Mouse (Mus musculus): ENCODE measurements at regions not wholly inside any gene's neighbourhood (a gene's known extent, or its start where the extent isn't known, plus 50 kb on each side); places are given as distances from the start of the nearest gene placed in this dataset.

GRCm38 (mm10) chr13:101572809-101573590 lies 195.0 kb downstream of the Pik3r1 start:
- Histone ChIP-seq H3K4me3 (ENCODE audit: low read depth, low read length) (no peak overlapping the region), H3K27ac (ENCODE audit: low read depth, low read length) (peak overlapping the region; percentile 74), H3K9ac (ENCODE audit: low read depth, low read length) (no peak overlapping the region), H3K9me3 (ENCODE audit: control insufficient read depth, low read length) (no peaks in the 10 kb centered on the region), H3K27me3 (replicated peaks; ENCODE audit: control insufficient read depth, insufficient read depth, low read length) (no peaks in the 10 kb centered on the region), H3K4me2 (peak overlapping the region; percentile 38), H3K36me3 (ENCODE audit: control insufficient read depth, insufficient read depth, low read length) (no peaks in the 10 kb centered on the region), H3K4me1 (replicated peaks; ENCODE audit: control insufficient read depth, insufficient read depth, low read length) (peaks cover 18% of the 10 kb centered on the region)
- ATAC-seq (replicated peaks; ENCODE audit: low FRiP score): peak; percentile 100
- DNase-seq (ENCODE audit: low spot score): no peak
- WGBS: 29% methylated on average over 6 of the region's 6 CpGs

GRCm38 (mm10) chr13:101572246-101572645 lies 195.8 kb downstream of the Pik3r1 start:
- no peak overlapping the region for H3K4me3 ChIP-seq (ENCODE audit: low read depth, low read length)
- WGBS: 90% methylated on average over 9 of the region's 9 CpGs
- H3K27ac ChIP-seq (ENCODE audit: low read depth, low read length): peak overlapping the region; percentile 25; the same call in 1 of the 2 replicates
- H3K4me2 ChIP-seq: peak overlapping the region; percentile 17; the same call in 1 of the 2 replicates
- ATAC-seq (replicated peaks; ENCODE audit: low FRiP score) (no peak), DNase-seq (ENCODE audit: low spot score) (no peak)
- H3K27me3 ChIP-seq (replicated peaks; ENCODE audit: control insufficient read depth, insufficient read depth, low read length): no peaks in the 10 kb centered on the region
- H3K4me1 ChIP-seq (replicated peaks; ENCODE audit: control insufficient read depth, insufficient read depth, low read length): peaks cover 18% of the 10 kb centered on the region
- H3K9me3 ChIP-seq (ENCODE audit: control insufficient read depth, low read length): no peaks in the 10 kb centered on the region
- H3K9ac ChIP-seq (ENCODE audit: low read depth, low read length): no peak overlapping the region
- H3K36me3 ChIP-seq (ENCODE audit: control insufficient read depth, insufficient read depth, low read length): no peaks in the 10 kb centered on the region

- Histone ChIP-seq H3K4me3 (ENCODE audit: low read depth, low read length) (no peak overlapping the region), H3K4me2 (no peak overlapping the region), H3K9ac (ENCODE audit: low read depth, low read length) (no peak overlapping the region), H3K36me3 (ENCODE audit: control insufficient read depth, insufficient read depth, low read length) (no peaks in the 10 kb centered on the region), H3K27ac (ENCODE audit: low read depth, low read length) (no peak overlapping the region), H3K27me3 (replicated peaks; ENCODE audit: control insufficient read depth, insufficient read depth, low read length) (no peaks in the 10 kb centered on the region), H3K9me3 (ENCODE audit: control insufficient read depth, low read length) (no peaks in the 10 kb centered on the region), H3K4me1 (replicated peaks; ENCODE audit: control insufficient read depth, insufficient read depth, low read length) (peaks cover 18% of the 10 kb centered on the region)
- ATAC-seq (replicated peaks; ENCODE audit: low FRiP score) (no peak), DNase-seq (ENCODE audit: low spot score) (no peak)
- 87% methylated on average over 4 of the region's 4 CpGs for WGBS
These were observed 198.0 kb downstream of the Pik3r1 start for GRCm38 (mm10) chr13:101570034-101570433.

- H3K4me3 ChIP-seq (ENCODE audit: low read depth, low read length): no peak overlapping the region
- no peak overlapping the region for H3K4me2 ChIP-seq
- ATAC-seq (replicated peaks; ENCODE audit: low FRiP score) (no peak), DNase-seq (ENCODE audit: low spot score) (no peak)
- no peak overlapping the region for H3K9ac ChIP-seq (ENCODE audit: low read depth, low read length)
- H3K36me3 ChIP-seq (ENCODE audit: control insufficient read depth, insufficient read depth, low read length): no peaks in the 10 kb centered on the region
- WGBS: 78% methylated on average over 6 of the region's 6 CpGs
- no peaks in the 10 kb centered on the region for H3K9me3 ChIP-seq (ENCODE audit: control insufficient read depth, low read length)
- H3K27ac ChIP-seq (ENCODE audit: low read depth, low read length): no peak overlapping the region
- no peaks in the 10 kb centered on the region for H3K27me3 ChIP-seq (replicated peaks; ENCODE audit: control insufficient read depth, insufficient read depth, low read length)
- peaks cover 14% of the 10 kb centered on the region for H3K4me1 ChIP-seq (replicated peaks; ENCODE audit: control insufficient read depth, insufficient read depth, low read length)
These were observed 198.9 kb downstream of the Pik3r1 start for GRCm38 (mm10) chr13:101568985-101569631.

GRCm38 (mm10) chr13:101565323-101565722 lies 202.7 kb downstream of the Pik3r1 start:
- Histone ChIP-seq H3K4me2 (no peak overlapping the region), H3K9ac (ENCODE audit: low read depth, low read length) (no peak overlapping the region), H3K27me3 (replicated peaks; ENCODE audit: control insufficient read depth, insufficient read depth, low read length) (no peaks in the 10 kb centered on the region), H3K4me1 (replicated peaks; ENCODE audit: control insufficient read depth, insufficient read depth, low read length) (no peaks in the 10 kb centered on the region), H3K36me3 (ENCODE audit: control insufficient read depth, insufficient read depth, low read length) (no peaks in the 10 kb centered on the region), H3K9me3 (ENCODE audit: control insufficient read depth, low read length) (no peaks in the 10 kb centered on the region), H3K27ac (ENCODE audit: low read depth, low read length) (no peak overlapping the region), H3K4me3 (ENCODE audit: low read depth, low read length) (no peak overlapping the region)
- DNase-seq (ENCODE audit: low spot score): no peak
- 38% methylated on average over 1 of the region's 1 CpGs for WGBS
- no peak for ATAC-seq (replicated peaks; ENCODE audit: low FRiP score)

- 74% methylated on average over 3 of the region's 3 CpGs for WGBS
- Histone ChIP-seq H3K9me3 (ENCODE audit: control insufficient read depth, low read length) (no peaks in the 10 kb centered on the region), H3K4me3 (ENCODE audit: low read depth, low read length) (no peak overlapping the region)
These were observed 212.6 kb downstream of the Pik3r1 start for GRCm38 (mm10) chr13:101555371-101555874.

GRCm38 (mm10) chr13:101553131-101553549 lies 214.9 kb downstream of the Pik3r1 start:
- H3K36me3 ChIP-seq (ENCODE audit: control insufficient read depth, insufficient read depth, low read length): no peaks in the 10 kb centered on the region
- H3K4me2 ChIP-seq: peak overlapping the region; percentile 42
- 48% methylated on average over 8 of the region's 8 CpGs for WGBS
- no peak overlapping the region for H3K9ac ChIP-seq (ENCODE audit: low read depth, low read length)
- peaks cover 29% of the 10 kb centered on the region for H3K4me1 ChIP-seq (replicated peaks; ENCODE audit: control insufficient read depth, insufficient read depth, low read length)
- no peaks in the 10 kb centered on the region for H3K9me3 ChIP-seq (ENCODE audit: control insufficient read depth, low read length)
- H3K27ac ChIP-seq (ENCODE audit: low read depth, low read length): no peak overlapping the region
- no peaks in the 10 kb centered on the region for H3K27me3 ChIP-seq (replicated peaks; ENCODE audit: control insufficient read depth, insufficient read depth, low read length)
- DNase-seq (ENCODE audit: low spot score): no peak
- no peak overlapping the region for H3K4me3 ChIP-seq (ENCODE audit: low read depth, low read length)
- ATAC-seq (replicated peaks; ENCODE audit: low FRiP score): peak; percentile 59

More at GRCm38 (mm10) chr13:101555371-101555874, 212.6 kb downstream of the Pik3r1 start:
- peaks cover 27% of the 10 kb centered on the region for H3K4me1 ChIP-seq (replicated peaks; ENCODE audit: control insufficient read depth, insufficient read depth, low read length)
- no peak overlapping the region for H3K4me2 ChIP-seq
- H3K27me3 ChIP-seq (replicated peaks; ENCODE audit: control insufficient read depth, insufficient read depth, low read length): no peaks in the 10 kb centered on the region
- ATAC-seq (replicated peaks; ENCODE audit: low FRiP score) (no peak), DNase-seq (ENCODE audit: low spot score) (no peak)
- H3K36me3 ChIP-seq (ENCODE audit: control insufficient read depth, insufficient read depth, low read length): no peaks in the 10 kb centered on the region
- H3K27ac ChIP-seq (ENCODE audit: low read depth, low read length): no peak overlapping the region
- H3K9ac ChIP-seq (ENCODE audit: low read depth, low read length): no peak overlapping the region

GRCm38 (mm10) chr13:101552451-101552850 lies 215.6 kb downstream of the Pik3r1 start:
- no peaks in the 10 kb centered on the region for H3K27me3 ChIP-seq (replicated peaks; ENCODE audit: control insufficient read depth, insufficient read depth, low read length)
- peak overlapping the region; percentile 42; the same call in 1 of the 2 replicates for H3K4me2 ChIP-seq
- H3K9me3 ChIP-seq (ENCODE audit: control insufficient read depth, low read length): no peaks in the 10 kb centered on the region
- H3K36me3 ChIP-seq (ENCODE audit: control insufficient read depth, insufficient read depth, low read length): no peaks in the 10 kb centered on the region
- peak; percentile 78 for ATAC-seq (replicated peaks; ENCODE audit: low FRiP score)
- no peak overlapping the region for H3K27ac ChIP-seq (ENCODE audit: low read depth, low read length)
- H3K4me1 ChIP-seq (replicated peaks; ENCODE audit: control insufficient read depth, insufficient read depth, low read length): peaks cover 36% of the 10 kb centered on the region
- no peak overlapping the region for H3K9ac ChIP-seq (ENCODE audit: low read depth, low read length)
- H3K4me3 ChIP-seq (ENCODE audit: low read depth, low read length): no peak overlapping the region
- DNase-seq (ENCODE audit: low spot score): no peak
- WGBS: 61% methylated on average over 2 of the region's 2 CpGs

Measured in liver, embryonic 11.5 days (tissue).